Mouse (Mus musculus) embryonic fibroblast, embryonic 13.5 days (primary cell): Measurements from ENCODE around the gene Kcnq1.

Experiments used
- CTCF ChIP-seq: IDR thresholded peaks from 2 replicates; pipeline ENCODE4 v1.5.1; 2011; ENCODE audit warnings: mild to moderate bottlenecking, control low read depth, low read length, moderate library complexity, borderline replicate concordance; ENCODE audit not compliant: insufficient read depth
- POLR2A ChIP-seq: IDR thresholded peaks from 2 replicates; pipeline ENCODE4 v1.6.1; 2011; ENCODE audit warnings: low read depth, mild to moderate bottlenecking, control low read depth, low read length, moderate library complexity

DNA sequence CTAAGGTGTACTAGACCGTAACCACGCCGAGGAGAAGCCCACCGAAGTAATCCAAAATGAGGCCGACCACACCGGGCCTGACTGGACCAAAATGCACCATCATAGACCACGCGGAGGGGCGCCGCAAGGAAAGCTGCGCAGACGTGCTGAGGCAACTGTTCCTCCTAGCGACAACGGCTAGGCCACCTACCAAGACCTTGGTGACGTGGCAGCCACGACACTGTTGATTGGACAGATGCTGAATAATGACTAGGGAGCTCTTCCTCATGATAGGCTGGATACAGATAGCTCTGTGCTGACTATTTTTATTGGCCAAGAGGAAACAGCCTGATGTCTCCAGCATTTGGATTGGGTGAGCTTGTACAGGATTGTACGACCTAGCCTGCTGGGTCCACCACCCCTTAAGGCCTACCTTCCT lies 190.2 kb downstream of the Kcnq1 start:
- no peak for TF ChIP-seq CTCF
- peak; percentile 96 for TF ChIP-seq POLR2A
